Mouse (Mus musculus) limb, embryonic 10.5 days (tissue): ENCODE measurements around the gene Ppfia3. TPM values are rescaled to one million over a fixed set of nuclear protein-coding genes. Genes with fewer than 3 reads are reported as not detected.

Experiments used
- polyA plus RNA-seq: library from polyadenylated mRNA; unstranded; fragments of >200 nt; fragmentation: Nextera tagmentation; extraction: Ambion mirVana; gene quantifications from 2 replicates; pipeline ENCODE4 v1.2.1, GENCODE M21; 2016

The Ppfia3 gene
- polyA plus RNA-seq, 1 experiment from 2014 or later = 5.3 TPM

Other genes starting within 250 kb of the Ppfia3 start
- gene Rps11, start 242.6 kb downstream of the Ppfia3 start, polyA plus RNA-seq = 1,846 and 2,302 TPM in 2 replicates
- 1,210 and 1,327 TPM in 2 replicates for gene Rpl13a, start 238.3 kb downstream of the Ppfia3 start, polyA plus RNA-seq
- gene Gm45713, start 230.8 kb downstream of the Ppfia3 start, polyA plus RNA-seq = not detected in 2 replicates
- 1.4 and 1.5 TPM in 2 replicates for gene Flt3l, start 230.6 kb downstream of the Ppfia3 start, polyA plus RNA-seq
- gene Pih1d1, start 212.7 kb downstream of the Ppfia3 start, polyA plus RNA-seq = 105 and 109 TPM in 2 replicates
- 54.2 and 63.7 TPM in 2 replicates for gene Aldh16a1, start 212.4 kb downstream of the Ppfia3 start, polyA plus RNA-seq
- gene Slc17a7, start 203.1 kb downstream of the Ppfia3 start, polyA plus RNA-seq = 0.06 TPM in 1 of 2 replicates, not detected in the other
- gene Gfy, start 187.4 kb downstream of the Ppfia3 start, polyA plus RNA-seq = not detected in 2 replicates
- gene Pth2, start 186.0 kb downstream of the Ppfia3 start, polyA plus RNA-seq = not detected in 2 replicates
- 0.45 and 0.68 TPM in 2 replicates for gene Ccdc155, start 162.1 kb downstream of the Ppfia3 start, polyA plus RNA-seq
- 0.21 and 0.41 TPM in 2 replicates for gene Dkkl1, start 154.9 kb downstream of the Ppfia3 start, polyA plus RNA-seq
- 435 and 481 TPM in 2 replicates for gene Tead2, start 151.3 kb downstream of the Ppfia3 start, polyA plus RNA-seq
- 1.1 and 1.2 TPM in 2 replicates for gene Cd37, start 127.9 kb downstream of the Ppfia3 start, polyA plus RNA-seq
- gene Slc6a16, start 125.9 kb downstream of the Ppfia3 start, polyA plus RNA-seq = 0.24 and 0.49 TPM in 2 replicates
- gene Slc6a21, start 89.5 kb downstream of the Ppfia3 start, polyA plus RNA-seq = not detected in 2 replicates
- gene Trpm4, start 33.2 kb downstream of the Ppfia3 start, polyA plus RNA-seq = 5.2 and 8.4 TPM in 2 replicates
- gene Hrc, start 31.7 kb downstream of the Ppfia3 start, polyA plus RNA-seq = 0.24 and 0.39 TPM in 2 replicates
- gene Lin7b, start 3.6 kb upstream of the Ppfia3 start, polyA plus RNA-seq = 0.40 and 0.64 TPM in 2 replicates
- 305 and 308 TPM in 2 replicates for gene Snrnp70, start 28.7 kb upstream of the Ppfia3 start, polyA plus RNA-seq
- 0.06 TPM in 1 of 2 replicates, not detected in the other for gene Kcna7, start 38.6 kb upstream of the Ppfia3 start, polyA plus RNA-seq
- gene Ntf5, start 46.7 kb upstream of the Ppfia3 start, polyA plus RNA-seq = 2.1 and 2.2 TPM in 2 replicates
- gene Lhb, start 53.8 kb upstream of the Ppfia3 start, polyA plus RNA-seq = not detected in 2 replicates
- gene Gys1, start 67.8 kb upstream of the Ppfia3 start, polyA plus RNA-seq = 42.6 and 44.9 TPM in 2 replicates
- 228 and 283 TPM in 2 replicates for gene Ruvbl2, start 71.1 kb upstream of the Ppfia3 start, polyA plus RNA-seq
- 5,063 and 5,416 TPM in 2 replicates for gene Ftl1, start 92.9 kb upstream of the Ppfia3 start, polyA plus RNA-seq
- 248 and 297 TPM in 2 replicates for gene Bax, start 99.9 kb upstream of the Ppfia3 start, polyA plus RNA-seq
- gene Tulp2, start 114.9 kb upstream of the Ppfia3 start, polyA plus RNA-seq = 1.8 and 2.2 TPM in 2 replicates
- gene Gm45808, start 119.8 kb upstream of the Ppfia3 start, polyA plus RNA-seq = not detected in 2 replicates
- gene Dhdh, start 121.8 kb upstream of the Ppfia3 start, polyA plus RNA-seq = 4.9 and 5.8 TPM in 2 replicates
- 116 and 125 TPM in 2 replicates for gene Nucb1, start 143.4 kb upstream of the Ppfia3 start, polyA plus RNA-seq
- gene Ppp1r15a, start 159.2 kb upstream of the Ppfia3 start, polyA plus RNA-seq = 22.4 and 25.7 TPM in 2 replicates
- gene Plekha4, start 159.3 kb upstream of the Ppfia3 start, polyA plus RNA-seq = 0.43 and 1.0 TPM in 2 replicates
- gene Hsd17b14, start 187.9 kb upstream of the Ppfia3 start, polyA plus RNA-seq = 1.0 and 1.1 TPM in 2 replicates
- 65.8 and 68.0 TPM in 2 replicates for gene Bcat2, start 203.1 kb upstream of the Ppfia3 start, polyA plus RNA-seq
- gene Fgf21, start 248.5 kb upstream of the Ppfia3 start, polyA plus RNA-seq = not detected in 2 replicates